Mouse (Mus musculus): Measurements from ENCODE around the gene Tcaim.

DNA sequence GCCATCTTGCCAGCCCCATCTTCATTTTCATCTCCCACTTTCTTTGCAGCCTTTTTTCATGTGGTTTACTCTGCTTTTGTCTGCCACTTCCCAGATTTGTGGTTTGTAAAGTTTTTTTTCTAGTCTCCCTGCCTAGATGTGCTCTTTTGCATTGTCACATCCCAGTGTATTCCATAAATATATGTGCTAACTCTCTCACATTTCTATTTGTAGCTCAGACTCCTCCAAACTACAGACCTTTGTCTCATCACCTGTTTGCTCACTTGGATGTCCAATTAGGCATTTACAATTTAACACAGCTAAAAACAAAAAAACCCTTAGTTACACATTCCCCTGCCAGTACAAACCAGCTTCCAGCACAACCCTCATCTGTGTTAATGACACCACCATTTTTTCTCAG lies 45.2 kb upstream of the Tcaim start:
- TF ChIP-seq CTCF (conservative IDR thresholded peaks at IDR 0.05; ENCODE audit: insufficient read depth, insufficient read length, low read depth, low read length) (no peak), POLR2A (IDR thresholded peaks at IDR 0.05; ENCODE audit: low read depth, low read length) (no peak)

Data from kidney, adult 2 months (tissue).